Mouse (Mus musculus): ENCODE data around the gene Map3k20. TPM values are rescaled to one million over a fixed set of nuclear protein-coding genes. Genes with fewer than 3 reads are reported as not detected.

Map3k20 gene
- total RNA-seq, 2 experiments from 2014 or later = 71.7 to 82.8 TPM

GRCm38 (mm10) chr2:72369140-72369600, 83.7 kb downstream of the Map3k20 start:
- ATAC-seq (replicated peaks; ENCODE audit: poor library complexity, severe bottlenecking) = peak; percentile 45

DNA sequence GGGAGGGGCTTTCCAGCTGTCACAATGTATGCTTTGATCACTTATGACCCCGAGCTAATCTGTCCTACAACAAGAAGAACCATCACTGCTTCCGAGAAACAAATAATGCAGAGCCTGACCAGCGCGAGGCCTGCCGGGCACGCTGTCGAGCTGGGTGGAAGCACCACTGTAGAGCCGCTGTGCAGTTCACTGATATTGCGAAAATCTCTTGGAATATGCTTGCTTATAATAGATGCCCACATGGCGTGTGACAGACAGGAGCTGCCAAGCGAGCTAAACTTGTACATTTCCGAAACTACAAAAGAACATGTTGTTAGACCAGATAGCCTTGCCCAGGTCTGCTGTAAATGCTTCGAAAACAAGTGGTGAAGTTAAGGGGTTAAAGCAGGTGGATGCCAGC, 86.7 kb downstream of the Map3k20 start:
- ATAC-seq (replicated peaks; ENCODE audit: poor library complexity, severe bottlenecking) = 0 out of 2 replicates have a peak, but pooled peaks have one; percentile 18

DNA sequence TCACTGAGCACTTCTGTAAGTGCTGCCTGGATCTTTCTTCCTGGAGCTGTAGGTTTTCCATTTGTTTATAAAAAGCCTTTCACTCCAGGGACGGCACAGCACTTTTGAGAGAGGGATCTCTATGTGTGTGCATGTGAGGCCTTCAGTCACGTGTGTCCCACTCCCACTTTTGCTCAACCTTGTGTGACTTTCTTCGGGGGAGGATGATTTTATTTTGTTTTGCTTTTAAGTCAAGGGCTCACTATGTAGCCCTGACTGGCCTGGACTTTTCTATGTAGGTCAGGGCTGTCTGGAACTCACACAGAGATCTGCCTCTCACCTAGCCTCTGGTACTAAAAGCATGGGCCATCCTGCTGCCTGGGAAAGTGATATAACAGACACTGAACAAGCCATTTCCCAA, 88.6 kb downstream of the Map3k20 start:
- ATAC-seq (replicated peaks; ENCODE audit: poor library complexity, severe bottlenecking) = no peak

DNA sequence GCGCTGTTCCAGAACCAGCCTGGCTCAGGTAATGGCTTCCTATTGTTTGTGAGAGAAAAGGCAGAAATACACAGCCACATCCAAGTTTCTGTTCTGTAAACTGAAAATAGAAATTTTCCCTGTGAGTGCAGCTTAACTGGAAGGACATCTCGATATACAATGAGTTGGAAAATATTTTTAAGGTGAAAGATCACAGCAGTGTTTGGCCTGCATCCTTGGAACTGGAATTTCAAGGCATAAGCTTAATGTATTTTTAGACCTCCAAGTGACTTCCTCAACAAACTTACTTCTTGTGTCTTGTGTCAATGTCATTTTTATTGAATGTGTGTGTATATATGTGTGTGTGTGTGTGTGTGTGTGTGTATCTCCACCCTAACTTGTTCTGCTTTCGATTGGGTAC, 90.4 kb downstream of the Map3k20 start:
- ATAC-seq (replicated peaks; ENCODE audit: poor library complexity, severe bottlenecking) = no peak

- no peak for ATAC-seq (replicated peaks; ENCODE audit: poor library complexity, severe bottlenecking)
Observed at GRCm38 (mm10) chr2:72376946-72377345, 91.5 kb downstream of the Map3k20 start.

DNA sequence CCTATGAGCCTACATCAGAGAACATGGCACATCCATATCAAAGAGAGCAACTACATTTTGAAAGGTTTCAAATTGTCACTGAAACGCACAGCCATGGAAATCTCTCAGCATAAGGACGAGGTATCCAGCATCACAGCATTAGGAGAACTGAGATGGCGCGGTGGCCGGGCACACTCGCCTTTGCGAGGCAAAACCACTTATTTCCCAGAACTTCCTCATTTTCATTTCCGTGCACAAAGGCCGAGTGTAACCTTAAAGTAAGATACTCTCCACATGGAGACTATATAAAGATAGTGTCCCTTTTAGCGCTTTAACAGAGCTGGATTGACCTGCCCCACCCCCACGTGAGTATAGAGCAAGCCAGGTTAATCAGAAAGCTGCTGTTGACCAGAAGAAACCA, 94.0 kb downstream of the Map3k20 start:
- peak; percentile 78 for ATAC-seq (replicated peaks; ENCODE audit: poor library complexity, severe bottlenecking)

GRCm38 (mm10) chr2:72382662-72383061, 97.2 kb downstream of the Map3k20 start:
- no peak for ATAC-seq (replicated peaks; ENCODE audit: poor library complexity, severe bottlenecking)

GRCm38 (mm10) chr2:72383321-72383720, 97.9 kb downstream of the Map3k20 start:
- ATAC-seq (replicated peaks; ENCODE audit: poor library complexity, severe bottlenecking) = no peak

GRCm38 (mm10) chr2:72389411-72389810, 104.0 kb downstream of the Map3k20 start:
- ATAC-seq (replicated peaks; ENCODE audit: poor library complexity, severe bottlenecking) = no peak

- peak; percentile 91 for ATAC-seq (replicated peaks; ENCODE audit: poor library complexity, severe bottlenecking)
Observed at GRCm38 (mm10) chr2:72389942-72390341, 104.5 kb downstream of the Map3k20 start.

DNA sequence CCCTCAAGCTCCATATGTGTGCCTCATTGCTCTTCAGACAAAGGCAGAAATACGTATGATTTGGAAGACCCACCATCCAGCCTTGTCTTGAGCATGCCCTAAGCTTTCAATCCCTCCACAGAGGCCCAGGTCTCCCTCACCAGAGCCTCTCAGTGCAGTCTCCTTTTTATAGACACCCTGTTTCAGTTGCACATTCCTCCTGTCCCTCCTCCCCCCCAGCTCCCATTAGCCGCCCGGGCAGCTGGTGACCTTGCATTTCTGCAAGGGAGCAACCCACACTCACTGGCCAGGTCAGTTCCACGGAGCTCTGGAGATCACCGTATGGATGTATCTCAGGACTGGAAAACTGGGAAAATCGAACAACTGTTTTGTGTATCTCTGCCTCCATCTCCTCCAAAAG, 105.0 kb downstream of the Map3k20 start:
- no peak for ATAC-seq (replicated peaks; ENCODE audit: poor library complexity, severe bottlenecking)

DNA sequence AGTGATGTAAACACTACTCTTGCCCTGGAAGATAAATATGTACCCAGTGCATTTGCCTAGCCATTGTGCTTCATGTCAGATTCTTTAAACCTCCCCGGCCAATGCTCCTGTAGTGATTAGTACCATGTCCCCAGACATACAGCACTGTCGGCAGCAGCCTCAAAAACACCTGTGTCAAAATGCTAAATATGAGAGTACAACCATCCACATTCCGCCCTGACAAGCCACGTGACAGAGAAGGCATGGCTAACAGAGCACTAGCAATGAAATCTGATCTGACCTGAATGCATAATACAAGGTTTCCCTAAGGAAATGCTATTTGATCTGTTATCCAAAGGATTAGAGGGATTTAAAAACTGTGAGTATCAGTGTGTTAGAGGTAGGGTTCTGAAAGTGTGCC, 105.6 kb downstream of the Map3k20 start:
- ATAC-seq (replicated peaks; ENCODE audit: poor library complexity, severe bottlenecking) = no peak

DNA sequence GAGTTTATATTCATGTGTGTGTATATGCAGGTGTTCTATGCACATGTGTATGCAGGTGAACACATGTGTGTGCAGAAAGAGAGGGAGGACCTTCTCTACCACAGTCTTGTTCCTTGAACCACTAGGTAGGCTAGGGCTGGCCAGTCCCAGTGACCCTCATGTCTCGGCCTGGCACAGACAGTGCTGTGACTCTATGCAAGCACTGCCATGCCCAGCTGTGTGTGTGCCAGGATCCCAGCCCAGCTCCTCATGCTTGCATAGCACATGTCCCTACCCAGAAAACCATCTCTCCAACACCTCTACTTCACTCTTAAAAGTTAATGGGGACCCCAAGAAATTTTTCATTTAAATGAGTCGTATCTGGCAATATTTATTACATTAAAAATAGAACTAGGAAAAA, 106.3 kb downstream of the Map3k20 start:
- ATAC-seq (replicated peaks; ENCODE audit: poor library complexity, severe bottlenecking) = no peak

GRCm38 (mm10) chr2:72392316-72392715, 106.9 kb downstream of the Map3k20 start:
- ATAC-seq (replicated peaks; ENCODE audit: poor library complexity, severe bottlenecking) = no peak

DNA sequence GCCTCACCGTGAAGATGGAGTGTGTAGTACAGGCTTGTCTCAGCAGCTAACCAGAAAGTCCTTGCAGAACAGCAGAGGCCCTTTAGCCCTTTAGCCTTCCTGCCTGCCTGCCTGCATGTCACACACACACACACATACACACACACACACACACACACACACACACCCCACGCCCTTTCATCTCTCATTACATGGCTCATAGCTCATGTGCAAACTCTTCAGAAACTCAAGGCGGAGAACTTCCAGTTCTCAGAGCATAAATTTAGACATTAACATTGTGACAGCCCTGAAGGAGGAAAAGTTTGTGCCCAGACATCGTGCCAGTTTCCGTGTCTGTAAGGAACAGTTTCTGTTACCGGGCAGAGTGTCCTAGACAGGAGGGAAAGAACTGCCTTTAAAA, 111.5 kb downstream of the Map3k20 start:
- no peak for ATAC-seq (replicated peaks; ENCODE audit: poor library complexity, severe bottlenecking)

GRCm38 (mm10) chr2:72398227-72398626, 112.8 kb downstream of the Map3k20 start:
- peak; percentile 96 for ATAC-seq (replicated peaks; ENCODE audit: poor library complexity, severe bottlenecking)

GRCm38 (mm10) chr2:72399469-72400195, 114.2 kb downstream of the Map3k20 start:
- no peak for ATAC-seq (replicated peaks; ENCODE audit: poor library complexity, severe bottlenecking)

DNA sequence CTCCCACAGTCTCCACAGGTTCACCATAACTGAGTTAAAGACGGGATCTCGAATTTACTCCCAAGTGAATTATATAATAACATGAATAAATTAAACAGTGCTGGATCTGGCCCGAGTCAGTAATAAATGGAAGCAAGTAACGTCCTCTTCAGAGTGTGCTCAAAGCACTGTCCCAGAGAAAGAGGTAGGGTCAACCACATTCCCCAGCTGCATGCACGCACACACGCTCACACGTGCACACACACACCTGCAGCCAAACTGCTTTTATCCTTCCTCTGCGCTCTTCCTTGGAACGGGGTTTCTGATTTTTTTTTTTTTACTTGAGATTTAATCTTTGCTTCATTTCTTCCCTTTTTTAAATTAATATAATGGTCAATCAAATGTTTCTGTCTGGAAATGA, 115.9 kb downstream of the Map3k20 start:
- ATAC-seq (replicated peaks; ENCODE audit: poor library complexity, severe bottlenecking) = no peak

- ATAC-seq (replicated peaks; ENCODE audit: poor library complexity, severe bottlenecking) = no peak
Observed at GRCm38 (mm10) chr2:72405621-72406555, 120.5 kb downstream of the Map3k20 start.

DNA sequence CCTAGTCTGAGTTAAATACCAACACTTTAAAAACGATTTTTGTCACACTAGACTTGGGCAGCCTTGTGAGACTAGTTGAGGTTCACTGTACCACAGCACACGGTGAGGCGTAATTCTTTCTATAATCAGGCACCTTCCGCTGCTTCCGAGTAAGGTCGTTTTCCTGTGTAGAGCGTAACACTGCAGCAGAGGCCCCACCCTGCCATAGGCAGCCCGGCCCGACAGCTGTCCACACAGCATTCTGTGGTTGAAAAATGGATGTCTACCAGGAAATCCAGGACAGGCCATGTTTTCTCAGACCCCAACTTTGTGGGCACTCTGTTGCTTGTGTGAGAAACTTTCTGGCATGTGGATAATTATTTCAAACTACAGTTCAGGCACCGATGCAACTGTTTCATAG, 121.3 kb downstream of the Map3k20 start:
- no peak for ATAC-seq (replicated peaks; ENCODE audit: poor library complexity, severe bottlenecking)

- no peak for ATAC-seq (replicated peaks; ENCODE audit: poor library complexity, severe bottlenecking)
Observed at GRCm38 (mm10) chr2:72407341-72408092, 122.1 kb downstream of the Map3k20 start.
